In the genomic region with DNA sequence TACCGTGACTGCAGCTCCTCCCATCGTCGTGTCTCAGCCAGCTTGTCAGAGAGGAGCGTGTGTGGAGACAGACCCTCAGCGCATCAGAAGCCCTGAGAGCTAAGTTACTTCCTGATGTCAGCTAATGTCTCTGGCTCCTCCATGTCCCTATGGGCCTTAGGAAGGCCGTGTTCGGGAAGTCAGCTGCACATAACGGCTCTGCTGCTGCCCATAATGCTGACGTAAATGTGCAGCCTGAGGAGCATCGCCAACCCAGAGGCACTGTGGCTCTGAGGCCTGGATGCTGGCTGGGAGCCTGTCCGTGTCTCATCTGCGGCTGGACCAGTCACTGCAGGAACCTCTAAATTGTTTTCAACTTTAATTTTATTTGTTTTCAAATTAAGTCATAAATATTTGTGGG, we compare ENCODE assay signal across 15 mouse cellular contexts. TPM values are rescaled to one million over a fixed set of nuclear protein-coding genes. Genes with fewer than 3 reads are reported as not detected.
DNase-seq lines count a peak whose midpoint lies in the region; ATAC-seq and TF ChIP-seq lines count a peak whose summit lies in the region.
"Had no signal": no experiment of that assay in that cellular context is flagged by ENCODE, and none has a peak within 500 bp of the region (broad histone marks: within the 10 kb centered on the region; RNA-seq: fewer than 3 reads in every experiment).

No protein-coding gene starts in this region.

- intact Hi-C loops in gastrocnemius, adult 2 months (cut with DNase I): no loop called here
- intact Hi-C loops in gastrocnemius, postnatal 36 days (cut with DNase I): no loop called here

- 0 out of 2 replicates have a peak, but pooled peaks cover 4% of the 10 kb centered on the region for H3K27me3 ChIP-seq in hindbrain, embryonic 13.5 days
- H3K27me3 ChIP-seq in hindbrain, embryonic 14.5 days (ENCODE audit: control insufficient read depth, insufficient read depth, low read length): no peaks in the 10 kb centered on the region
- H3K27me3 ChIP-seq in megakaryocyte, embryonic 14.5 days (replicated peaks): peaks cover 4% of the 10 kb centered on the region
- no peaks in the 10 kb centered on the region for H3K27me3 ChIP-seq in neural tube, embryonic 14.5 days (ENCODE audit: control insufficient read depth, insufficient read depth, low read length)

- H3K9ac ChIP-seq in hindbrain, embryonic 13.5 days: peak overlapping the region; percentile 60
- no peak overlapping the region; the same call in 1 of the 2 replicates for H3K9ac ChIP-seq in hindbrain, embryonic 14.5 days
- H3K9ac ChIP-seq in neural tube, embryonic 14.5 days (replicated peaks; ENCODE audit: low read depth, low read length): peak overlapping the region; percentile 22; the same call in 1 of the 2 replicates
- H3K9ac ChIP-seq: forebrain, embryonic 15.5 days had no signal

- ATAC-seq in hindbrain, embryonic 13.5 days (ENCODE audit: low FRiP score): no peak
- ATAC-seq in hindbrain, embryonic 14.5 days (ENCODE audit: low FRiP score): no peak
- ATAC-seq in megakaryocyte, adult 5-6 weeks (ENCODE audit: poor library complexity, severe bottlenecking): no peak
- ATAC-seq in neural tube, embryonic 14.5 days (ENCODE audit: low read depth): no peak
- ATAC-seq: CD4-positive, CD25-positive, alpha-beta regulatory T cell, adult 4 months; forebrain, embryonic 15.5 days; midbrain, embryonic 16.5 days had no signal

- H3K9me3 ChIP-seq in hindbrain, embryonic 13.5 days: no peaks in the 10 kb centered on the region
- H3K9me3 ChIP-seq in hindbrain, embryonic 14.5 days (ENCODE audit: control insufficient read depth, low read length): no peaks in the 10 kb centered on the region
- H3K9me3 ChIP-seq in megakaryocyte, embryonic 14.5 days: no peaks in the 10 kb centered on the region
- H3K9me3 ChIP-seq in neural tube, embryonic 14.5 days (ENCODE audit: control insufficient read depth, low read length): no peaks in the 10 kb centered on the region
- H3K9me3 ChIP-seq: forebrain, embryonic 15.5 days; limb, embryonic 13.5 days had no signal

- peak overlapping the region; percentile 54 for H3K27ac ChIP-seq in gastrocnemius, adult 2 months
- H3K27ac ChIP-seq in hindbrain, embryonic 13.5 days: peak overlapping the region; percentile 66; the same call in 1 of the 2 replicates
- H3K27ac ChIP-seq in hindbrain, embryonic 14.5 days: no peak overlapping the region
- H3K27ac ChIP-seq in neural tube, embryonic 14.5 days (ENCODE audit: low read depth, low read length): no peak overlapping the region
- H3K27ac ChIP-seq: forebrain, embryonic 15.5 days; limb, embryonic 13.5 days had no signal

- H3K4me3 ChIP-seq in gastrocnemius, adult 2 months: peak overlapping the region; percentile 15; the same call in 1 of the 2 replicates
- H3K4me3 ChIP-seq in hindbrain, embryonic 13.5 days: 0 out of 2 replicates have a peak overlapping the region, but pooled peaks have one; percentile 7
- H3K4me3 ChIP-seq in hindbrain, embryonic 14.5 days (replicated peaks; ENCODE audit: low read length): no peak overlapping the region
- peak overlapping the region; percentile 79 for H3K4me3 ChIP-seq in megakaryocyte, embryonic 14.5 days (replicated peaks)
- H3K4me3 ChIP-seq in neural tube, embryonic 14.5 days (ENCODE audit: low read depth, low read length): no peak overlapping the region
- H3K4me3 ChIP-seq: forebrain, embryonic 15.5 days; limb, embryonic 13.5 days had no signal

- peak overlapping the region; percentile 17 for H3K4me2 ChIP-seq in hindbrain, embryonic 13.5 days
- no peak overlapping the region for H3K4me2 ChIP-seq in hindbrain, embryonic 14.5 days (replicated peaks)
- H3K4me2 ChIP-seq in neural tube, embryonic 14.5 days (ENCODE audit: low read depth, low read length): 0 out of 2 replicates have a peak overlapping the region, but pooled peaks have one; percentile 21
- H3K4me2 ChIP-seq: forebrain, embryonic 15.5 days; limb, embryonic 13.5 days had no signal

- 60% methylated on average over 12 of the region's 12 CpGs for WGBS in hindbrain, embryonic 13.5 days
- 61% methylated on average over 12 of the region's 12 CpGs for WGBS in hindbrain, embryonic 14.5 days
- WGBS in neural tube, embryonic 14.5 days: 57% methylated on average over 12 of the region's 12 CpGs

- no peak for TF ChIP-seq CTCF in gastrocnemius, adult 2 months (IDR thresholded peaks at IDR 0.05)

- peaks cover 50% of the 10 kb centered on the region for H3K4me1 ChIP-seq in hindbrain, embryonic 13.5 days (replicated peaks)
- peaks cover 28% of the 10 kb centered on the region for H3K4me1 ChIP-seq in hindbrain, embryonic 14.5 days (replicated peaks; ENCODE audit: control insufficient read depth, insufficient read depth, low read length)
- H3K4me1 ChIP-seq in megakaryocyte, embryonic 14.5 days: peaks cover 67% of the 10 kb centered on the region
- H3K4me1 ChIP-seq in neural tube, embryonic 14.5 days (ENCODE audit: control insufficient read depth, insufficient read depth, low read length): peaks cover 22% of the 10 kb centered on the region

- H3K36me3 ChIP-seq in hindbrain, embryonic 13.5 days: peaks cover 54% of the 10 kb centered on the region
- H3K36me3 ChIP-seq in hindbrain, embryonic 14.5 days (replicated peaks; ENCODE audit: control insufficient read depth, insufficient read depth): peaks cover 53% of the 10 kb centered on the region
- peaks cover 65% of the 10 kb centered on the region for H3K36me3 ChIP-seq in megakaryocyte, embryonic 14.5 days (replicated peaks; ENCODE audit: low read length)
- peaks cover 43% of the 10 kb centered on the region for H3K36me3 ChIP-seq in neural tube, embryonic 14.5 days (ENCODE audit: control insufficient read depth, insufficient read depth, low read length)

- peak; percentile 59 for DNase-seq in gastrocnemius, adult 2 months
- DNase-seq in gastrocnemius, postnatal 36 days: no peak
- no peak for DNase-seq in hindbrain, embryonic 14.5 days (ENCODE audit: low spot score)
- DNase-seq in right cerebral cortex, adult 2 months (ENCODE audit: low spot score in 2 of 2): no peak
- DNase-seq: adrenal gland, adult 8-10 months; kidney, postnatal 10 days; lung, postnatal 14 days had no signal

RNA-seq across cellular contexts. Expression of gene Dctn2, which starts 2.9 kb away (rescaled TPM):
- total RNA-seq in gastrocnemius, adult 2 months (2021): 10 to 100 TPM; 91.3 to 98.3 TPM
- total RNA-seq in gastrocnemius, postnatal 36 days (2021): 10 to 100 TPM; 86.8 to 91.8 TPM
- 308 and 330 TPM in 2 replicates for polyA plus RNA-seq in hindbrain, embryonic 13.5 days (2015; fragmentation: Nextera tagmentation; extraction: Ambion mirVana)
- 281 and 296 TPM in 2 replicates for polyA plus RNA-seq in hindbrain, embryonic 14.5 days (2014; fragmentation: Nextera tagmentation; extraction: Ambion mirVana)
- polyA plus RNA-seq in megakaryocyte, embryonic 14.5 days (2012; ENCODE audit: insufficient read depth, low replicate concordance): 176 and 219 TPM in 2 replicates
- total RNA-seq in megakaryocyte, adult 5-6 weeks (2015): 78.9 and 82.6 TPM in 2 replicates
- 90.1 and 96.4 TPM in 2 replicates for total RNA-seq in megakaryocyte, adult 5-6 weeks (2017)
- polyA plus RNA-seq in neural tube, embryonic 14.5 days (2014; fragmentation: Nextera tagmentation; extraction: Ambion mirVana): 298 and 305 TPM in 2 replicates

RNA-seq across cellular contexts. Expression of gene Kif5a, which starts 5.9 kb away (rescaled TPM):
- under 1 TPM; 0.10 to 0.20 TPM for total RNA-seq in gastrocnemius, adult 2 months (2021)
- total RNA-seq in gastrocnemius, postnatal 36 days (2021): under 1 TPM; 0.20 to 0.66 TPM
- 86.3 and 88.5 TPM in 2 replicates for polyA plus RNA-seq in hindbrain, embryonic 13.5 days (2015; fragmentation: Nextera tagmentation; extraction: Ambion mirVana)
- 118 and 129 TPM in 2 replicates for polyA plus RNA-seq in hindbrain, embryonic 14.5 days (2014; fragmentation: Nextera tagmentation; extraction: Ambion mirVana)
- 6.6 and 11.4 TPM in 2 replicates for polyA plus RNA-seq in megakaryocyte, embryonic 14.5 days (2012; ENCODE audit: insufficient read depth, low replicate concordance)
- 0.85 and 0.93 TPM in 2 replicates for total RNA-seq in megakaryocyte, adult 5-6 weeks (2015)
- 0.70 and 0.94 TPM in 2 replicates for total RNA-seq in megakaryocyte, adult 5-6 weeks (2017)
- 117 and 147 TPM in 2 replicates for polyA plus RNA-seq in neural tube, embryonic 14.5 days (2014; fragmentation: Nextera tagmentation; extraction: Ambion mirVana)
- polyA plus RNA-seq: CD4-positive, CD25-positive, alpha-beta regulatory T cell, adult 4 months had no signal

RNA-seq across cellular contexts. Expression of gene Mbd6, which starts 19.8 kb away (rescaled TPM):
- 10 to 100 TPM; 16.2 to 18.7 TPM for total RNA-seq in gastrocnemius, adult 2 months (2021)
- 10 to 100 TPM; 11.5 to 17.1 TPM for total RNA-seq in gastrocnemius, postnatal 36 days (2021)
- 12.1 and 16.5 TPM in 2 replicates for polyA plus RNA-seq in hindbrain, embryonic 13.5 days (2015; fragmentation: Nextera tagmentation; extraction: Ambion mirVana)
- 16.2 and 20.0 TPM in 2 replicates for polyA plus RNA-seq in hindbrain, embryonic 14.5 days (2014; fragmentation: Nextera tagmentation; extraction: Ambion mirVana)
- 245 and 640 TPM in 2 replicates for polyA plus RNA-seq in megakaryocyte, embryonic 14.5 days (2012; ENCODE audit: insufficient read depth, low replicate concordance)
- 40.4 and 48.4 TPM in 2 replicates for total RNA-seq in megakaryocyte, adult 5-6 weeks (2015)
- total RNA-seq in megakaryocyte, adult 5-6 weeks (2017): 5.6 and 8.9 TPM in 2 replicates
- polyA plus RNA-seq in neural tube, embryonic 14.5 days (2014; fragmentation: Nextera tagmentation; extraction: Ambion mirVana): 16.1 and 17.4 TPM in 2 replicates

RNA-seq across cellular contexts. Expression of gene Mars, which starts 42.5 kb away (rescaled TPM):
- 10 to 100 TPM; 69.0 to 71.4 TPM for total RNA-seq in gastrocnemius, adult 2 months (2021)
- 10 to 100 TPM; 54.1 to 56.1 TPM for total RNA-seq in gastrocnemius, postnatal 36 days (2021)
- 116 and 119 TPM in 2 replicates for polyA plus RNA-seq in hindbrain, embryonic 13.5 days (2015; fragmentation: Nextera tagmentation; extraction: Ambion mirVana)
- 113 and 124 TPM in 2 replicates for polyA plus RNA-seq in hindbrain, embryonic 14.5 days (2014; fragmentation: Nextera tagmentation; extraction: Ambion mirVana)
- polyA plus RNA-seq in megakaryocyte, embryonic 14.5 days (2012; ENCODE audit: insufficient read depth, low replicate concordance): 26.0 and 101 TPM in 2 replicates
- total RNA-seq in megakaryocyte, adult 5-6 weeks (2015): 38.4 and 47.8 TPM in 2 replicates
- 80.3 and 95.2 TPM in 2 replicates for total RNA-seq in megakaryocyte, adult 5-6 weeks (2017)
- 117 and 123 TPM in 2 replicates for polyA plus RNA-seq in neural tube, embryonic 14.5 days (2014; fragmentation: Nextera tagmentation; extraction: Ambion mirVana)

RNA-seq across cellular contexts. Expression of gene Arhgap9, which starts 52.7 kb away (rescaled TPM):
- total RNA-seq in gastrocnemius, adult 2 months (2021): under 1 TPM; 0.89 to 0.99 TPM
- 1 to 10 TPM in 1 of 2 experiments, under 1 TPM in 1; 0.96 to 1.3 TPM for total RNA-seq in gastrocnemius, postnatal 36 days (2021)
- polyA plus RNA-seq in hindbrain, embryonic 13.5 days (2015; fragmentation: Nextera tagmentation; extraction: Ambion mirVana): 1.0 and 1.1 TPM in 2 replicates
- 0.88 and 1.1 TPM in 2 replicates for polyA plus RNA-seq in hindbrain, embryonic 14.5 days (2014; fragmentation: Nextera tagmentation; extraction: Ambion mirVana)
- polyA plus RNA-seq in megakaryocyte, embryonic 14.5 days (2012; ENCODE audit: insufficient read depth, low replicate concordance): 6.1 and 10.4 TPM in 2 replicates
- 135 and 138 TPM in 2 replicates for total RNA-seq in megakaryocyte, adult 5-6 weeks (2015)
- 96.8 and 108 TPM in 2 replicates for total RNA-seq in megakaryocyte, adult 5-6 weeks (2017)
- polyA plus RNA-seq in neural tube, embryonic 14.5 days (2014; fragmentation: Nextera tagmentation; extraction: Ambion mirVana): 0.42 and 1.1 TPM in 2 replicates

Comparison
In these comparisons a context has a peak if more than half of its experiments do, and no peak if none do; other contexts are left out.
1. H3K27ac ChIP-seq: peak in gastrocnemius, adult 2 months (single experiment) and hindbrain, embryonic 13.5 days (single experiment); none in hindbrain, embryonic 14.5 days (single experiment) and neural tube, embryonic 14.5 days (single experiment).
2. H3K4me3 ChIP-seq: peak in gastrocnemius, adult 2 months (single experiment), hindbrain, embryonic 13.5 days (single experiment) and megakaryocyte, embryonic 14.5 days (single experiment); none in hindbrain, embryonic 14.5 days (single experiment) and neural tube, embryonic 14.5 days (single experiment).
3. RNA of gene Mbd6, which starts 19.8 kb away (polyA plus RNA-seq): 245 to 640 TPM in megakaryocyte, embryonic 14.5 days; 16.1 to 17.4 TPM in neural tube, embryonic 14.5 days, 12.1 to 16.5 TPM in hindbrain, embryonic 13.5 days and 16.2 to 20.0 TPM in hindbrain, embryonic 14.5 days; every median in the first group is over 10 times any median in the second.